Mouse (Mus musculus) spleen, postnatal 14 days (tissue): ENCODE measurements around the gene Rbm10.
A peak's percentile ranks its signal among the peaks of the same experiment; 100 is the strongest.

Source experiments
- DNase-seq, 2 experiments: peaks; one replicate each; pipeline ENCODE4 v3.0.0; 2021 to 2022; ENCODE audit warnings: low spot score in 2 of 2

The Rbm10 gene

DNA sequence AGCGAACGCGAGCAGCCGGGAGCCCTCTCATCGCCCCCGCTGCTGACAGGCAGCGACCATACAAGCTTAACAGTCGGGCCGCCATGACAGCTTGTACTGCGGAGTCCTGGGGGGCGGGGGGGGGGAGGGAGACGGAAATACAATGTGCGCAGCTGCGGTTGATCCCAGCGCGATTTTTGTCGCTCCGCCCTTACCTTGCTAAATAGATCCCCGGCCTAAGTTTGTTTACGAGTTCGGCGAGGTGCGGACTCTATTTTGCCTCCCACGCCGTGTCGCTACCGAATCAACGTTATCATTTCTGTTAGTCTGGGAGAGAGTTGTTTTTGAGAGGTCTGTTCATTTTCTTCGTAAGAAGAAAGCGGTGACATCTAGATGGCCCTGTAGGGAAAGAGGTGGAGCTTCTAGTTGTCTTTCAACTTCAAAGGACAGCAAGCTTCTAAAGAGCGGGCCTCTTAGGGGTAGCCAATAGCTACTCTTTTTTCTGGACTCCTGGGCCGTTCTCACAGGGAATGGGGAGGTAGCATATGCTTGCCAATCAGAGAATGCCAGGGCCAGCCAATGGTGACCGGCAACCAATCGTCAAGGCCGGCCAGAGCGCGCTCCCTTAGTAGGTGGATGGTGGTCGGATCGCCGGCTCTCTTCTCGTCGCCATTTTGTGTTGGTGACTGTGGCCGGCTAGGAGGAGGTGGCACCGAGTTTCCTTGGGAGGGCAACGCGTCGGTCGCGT is at the start of gene Rbm10, which contains the start of gene Ndufb11:
Gene Rbm10, plus strand, starts transcription at position 328 of the 727 bp plus-strand sequence.
Gene Ndufb11, minus strand, starts transcription at position 444 of the 727 bp plus-strand sequence.
- peak; percentile 64 to 66 for DNase-seq

DNA sequence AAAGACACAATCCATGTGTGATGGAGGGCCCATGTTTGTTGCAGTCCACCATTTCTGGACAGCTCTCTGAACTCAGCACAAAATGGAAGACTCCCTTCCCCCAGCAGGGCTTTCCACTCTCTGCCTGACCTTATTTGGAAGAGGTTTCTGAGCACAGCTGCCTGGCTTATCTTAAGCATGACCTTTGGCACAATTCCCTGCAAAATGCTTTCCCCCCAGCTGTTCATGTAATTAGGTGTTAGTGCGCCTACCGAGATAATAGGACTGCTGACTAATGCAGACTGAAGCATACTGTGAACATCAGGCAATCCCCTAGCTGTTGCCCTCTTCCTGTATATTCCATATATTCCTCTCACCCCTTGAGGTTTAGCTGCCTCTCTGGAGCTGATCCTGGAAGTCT is 46.3 kb upstream of the Rbm10 start:
- no peak for DNase-seq

DNA sequence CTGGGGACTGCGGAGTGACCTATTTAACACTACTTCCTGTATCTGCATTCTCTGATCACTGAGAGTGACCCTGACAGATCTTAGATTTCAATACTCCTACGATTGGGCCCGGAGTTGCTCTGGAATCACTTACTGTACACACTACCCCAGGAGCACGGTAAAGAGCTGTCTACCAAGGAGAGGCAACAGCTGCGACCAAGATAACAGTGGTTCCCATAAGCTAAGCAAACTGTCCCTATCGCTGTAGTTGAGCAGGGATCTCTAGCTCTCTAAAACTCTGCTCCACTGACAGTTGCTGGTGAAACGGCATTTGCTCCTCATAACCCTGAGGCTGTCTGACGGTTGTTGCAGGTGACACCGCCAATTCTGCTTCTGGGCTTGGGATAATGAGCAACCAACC is 44.6 kb upstream of the Rbm10 start:
- no peak for DNase-seq

DNA sequence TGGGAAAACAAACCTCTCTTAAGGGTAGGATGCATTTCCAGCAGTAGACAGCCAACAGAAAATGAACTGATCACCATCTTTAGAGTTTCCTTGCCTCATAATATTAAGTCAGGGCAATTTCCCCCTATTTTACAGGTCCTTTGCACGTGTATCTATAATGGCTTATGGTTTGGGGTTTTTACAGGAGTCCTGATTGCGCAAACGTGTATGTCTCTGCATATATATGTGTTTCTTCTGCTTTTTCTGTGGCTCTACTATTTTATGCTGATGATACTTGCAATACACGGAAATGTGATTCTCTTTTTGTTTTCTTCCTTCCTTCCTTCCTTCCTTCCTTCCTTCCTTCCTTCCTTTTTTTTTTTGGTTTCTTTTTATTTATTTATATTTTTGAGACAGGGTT is 43.4 kb upstream of the Rbm10 start:
- no peak for DNase-seq

DNA sequence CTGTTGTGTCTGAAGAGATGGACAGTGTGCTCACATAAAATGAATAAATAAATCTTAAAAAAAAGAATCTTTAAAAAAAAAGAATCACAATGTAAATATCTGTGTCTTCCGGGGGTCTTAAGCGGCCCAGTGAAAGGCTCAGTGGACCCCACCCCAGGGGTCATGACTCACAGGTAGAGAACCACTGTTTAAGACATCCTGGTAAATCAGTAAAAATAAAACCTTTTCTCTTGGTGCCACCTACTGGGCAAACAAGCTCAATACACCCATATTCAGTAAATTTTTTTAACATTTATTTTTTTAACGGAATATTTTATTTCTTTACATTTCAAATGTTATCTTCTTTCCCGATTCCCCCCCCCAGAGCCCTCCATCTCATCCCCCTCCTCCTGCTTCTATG is 29.3 kb upstream of the Rbm10 start:
- DNase-seq, result no peak

DNA sequence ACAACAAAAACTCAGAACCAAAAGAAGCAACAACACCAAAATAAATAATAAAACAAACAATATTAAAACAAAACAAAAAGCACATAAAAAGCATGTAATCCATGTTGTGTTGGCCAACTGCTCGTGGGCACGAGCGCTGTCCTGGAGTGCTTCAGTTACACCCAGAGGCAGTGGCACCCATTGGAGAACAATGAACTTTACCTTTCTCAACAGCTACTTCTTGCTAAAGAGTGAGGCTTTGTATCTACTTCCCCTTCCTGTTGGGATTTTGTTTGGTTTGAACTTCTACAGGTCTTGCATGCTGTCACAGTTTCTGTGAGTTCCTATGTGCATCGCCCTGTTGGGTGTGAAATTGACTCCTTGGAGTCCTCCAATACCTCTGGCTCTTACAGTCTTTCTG is 8.8 kb upstream of the Rbm10 start:
- no peak for DNase-seq

DNA sequence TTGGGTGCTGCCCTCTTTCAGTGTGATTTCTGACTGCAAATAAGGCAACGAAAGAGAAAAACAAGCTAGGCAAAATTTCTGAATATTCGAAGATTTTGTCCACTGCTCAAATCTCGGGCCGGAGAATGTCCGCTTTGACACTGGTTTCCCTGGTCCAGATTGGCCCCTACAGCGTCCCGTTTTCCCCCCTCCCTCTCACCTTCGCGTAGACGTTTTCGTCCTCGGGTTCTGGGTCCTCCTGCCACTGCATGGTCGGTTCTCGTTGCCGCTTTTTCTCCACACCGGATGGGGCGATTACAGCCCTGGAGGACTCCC is 485 bp upstream of the Rbm10 start:
- DNase-seq, result peak in 1 of 2 experiments; percentile 8

DNA sequence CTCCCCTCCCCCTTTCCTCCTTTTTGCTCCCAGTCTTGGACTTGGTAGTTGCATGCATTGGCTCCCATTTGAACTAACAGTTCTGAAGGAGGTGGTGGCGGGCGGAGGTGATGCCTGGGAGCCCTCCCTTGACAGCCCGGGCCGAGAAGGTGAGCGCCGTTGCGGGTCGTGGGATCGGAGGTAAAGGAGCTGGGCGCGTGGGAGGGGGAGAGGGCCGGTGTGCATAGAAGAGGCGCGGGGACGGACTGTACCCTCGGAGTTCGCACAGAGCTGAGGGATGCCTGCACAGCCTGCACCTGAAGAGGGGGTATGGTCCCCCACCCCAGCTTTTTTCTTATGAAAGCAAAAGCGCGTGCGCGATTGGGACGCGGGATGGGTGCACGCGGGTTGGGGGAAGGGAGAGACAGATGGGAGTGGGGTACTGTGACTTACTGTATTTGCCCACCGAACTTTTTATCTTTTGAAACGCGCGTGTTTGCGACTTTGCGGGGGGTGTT is 648 bp downstream of the Rbm10 start:
- peak in 1 of 2 experiments; percentile 9 for DNase-seq

DNA sequence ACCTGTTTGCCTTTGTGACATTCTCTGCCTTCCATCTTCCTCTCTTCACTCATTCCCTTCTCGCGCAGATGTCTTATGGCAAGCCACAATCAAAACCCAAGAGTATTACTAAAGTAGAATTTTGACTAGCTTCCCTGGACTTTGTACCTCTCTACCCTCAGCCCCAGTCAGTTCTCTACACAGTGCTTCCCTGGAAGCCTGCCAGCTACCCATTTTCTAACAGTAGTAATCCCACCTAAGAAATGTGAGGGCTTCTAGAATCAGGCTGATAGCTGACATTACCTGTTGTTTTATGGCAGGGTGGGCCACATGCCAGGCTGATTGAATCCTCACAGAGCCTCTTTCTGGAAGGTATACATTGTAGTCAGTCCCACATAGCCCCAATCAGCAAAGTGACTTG is 20.8 kb downstream of the Rbm10 start:
- DNase-seq, result no peak

DNA sequence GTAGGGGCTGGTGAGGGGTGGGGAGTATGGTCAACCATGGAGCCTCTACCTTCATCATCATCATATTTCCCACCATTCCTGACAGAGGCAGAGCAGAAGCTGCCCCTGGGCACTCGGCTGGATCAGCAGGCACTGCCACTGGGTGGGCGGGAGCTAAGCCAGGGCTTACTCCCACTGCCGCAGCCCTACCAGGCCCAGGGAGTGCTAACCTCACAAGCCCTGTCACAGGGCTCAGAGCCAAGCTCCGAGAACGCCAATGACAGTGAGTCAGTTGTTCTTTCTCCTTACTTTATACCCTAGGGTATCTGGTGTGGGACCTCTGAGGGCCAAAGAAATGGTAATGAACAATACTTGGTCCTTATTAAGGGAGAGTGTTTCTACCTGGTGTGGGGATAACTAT is 27.5 kb downstream of the Rbm10 start:
- no peak for DNase-seq

DNA sequence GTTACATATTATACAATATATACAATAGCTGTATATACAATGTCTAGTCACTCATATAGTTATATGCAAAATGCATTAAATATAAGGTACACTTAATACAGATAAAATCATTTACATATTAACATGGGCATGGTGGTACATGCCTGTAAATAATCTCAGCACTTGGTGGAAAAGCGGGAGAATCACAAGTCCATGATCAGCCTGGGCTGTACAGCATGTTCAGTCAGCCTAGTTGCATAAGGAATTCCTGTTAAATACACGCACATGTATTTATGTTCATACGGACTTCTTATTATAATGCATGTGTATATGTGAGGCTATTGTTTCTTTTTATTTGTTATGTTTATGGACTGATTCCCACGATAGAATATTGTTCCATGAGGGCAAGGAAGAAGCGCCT is 40.3 kb downstream of the Rbm10 start:
- no peak for DNase-seq

DNA sequence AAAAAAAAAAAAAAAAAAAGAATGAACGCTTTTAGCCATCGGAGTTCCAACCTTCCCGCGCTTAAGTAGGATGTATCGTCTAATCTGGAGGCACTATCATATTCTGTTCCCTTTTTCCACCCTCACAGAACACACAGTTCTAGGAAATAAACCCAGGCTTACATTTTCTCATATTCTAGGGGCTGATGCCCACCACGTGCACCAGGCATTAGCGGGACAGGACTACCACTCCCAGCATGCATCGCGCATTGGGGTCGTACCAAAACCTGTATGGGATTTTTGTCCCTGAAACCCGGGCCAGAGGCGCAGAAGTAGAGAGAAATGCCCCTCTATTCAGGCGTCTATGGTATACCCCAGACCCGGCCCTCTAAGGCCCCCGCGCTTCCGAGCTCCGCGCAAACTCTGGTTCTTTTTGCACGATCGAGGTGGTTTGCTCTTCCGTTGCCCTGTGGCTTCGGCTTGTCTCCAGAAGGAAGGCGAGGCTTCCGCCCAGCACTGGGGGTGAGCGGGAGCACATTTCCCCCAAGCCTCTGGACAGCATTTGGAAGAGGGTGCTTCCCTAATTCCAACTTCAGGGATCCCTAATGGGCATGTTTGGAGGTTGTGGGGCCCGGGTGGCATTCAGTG is 40.8 kb downstream of the Rbm10 start, which contains the start of gene Uba1:
Gene Uba1, plus strand, starts transcription at position 301 of the 627 bp plus-strand sequence.
- peak; percentile 38 to 55 for DNase-seq

DNA sequence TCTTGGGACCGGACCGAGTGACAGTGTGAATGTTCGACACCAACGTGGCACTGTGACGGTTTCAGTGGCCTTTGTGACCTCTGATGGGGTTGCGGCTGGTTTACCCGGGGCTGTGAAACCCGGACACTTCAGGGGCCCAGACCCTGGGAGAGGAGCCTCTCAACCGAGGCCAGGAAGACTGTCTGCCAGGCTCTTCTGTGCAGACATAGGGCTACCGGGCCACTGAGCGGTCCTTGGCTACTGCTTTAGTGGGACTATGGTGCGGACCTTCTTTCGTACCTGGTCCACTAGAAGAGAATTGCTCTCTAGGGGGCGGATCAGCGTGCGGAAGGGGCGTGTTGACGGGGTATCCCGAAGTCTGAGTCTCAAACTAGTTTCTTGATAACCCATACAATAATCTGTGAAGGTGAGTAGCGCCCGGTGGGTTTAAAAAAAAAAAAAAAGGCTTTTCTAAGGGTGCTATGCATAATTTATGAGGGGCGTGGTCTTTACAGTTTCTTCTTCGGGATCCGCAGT is 41.6 kb downstream of the Rbm10 start:
- no peak for DNase-seq

DNA sequence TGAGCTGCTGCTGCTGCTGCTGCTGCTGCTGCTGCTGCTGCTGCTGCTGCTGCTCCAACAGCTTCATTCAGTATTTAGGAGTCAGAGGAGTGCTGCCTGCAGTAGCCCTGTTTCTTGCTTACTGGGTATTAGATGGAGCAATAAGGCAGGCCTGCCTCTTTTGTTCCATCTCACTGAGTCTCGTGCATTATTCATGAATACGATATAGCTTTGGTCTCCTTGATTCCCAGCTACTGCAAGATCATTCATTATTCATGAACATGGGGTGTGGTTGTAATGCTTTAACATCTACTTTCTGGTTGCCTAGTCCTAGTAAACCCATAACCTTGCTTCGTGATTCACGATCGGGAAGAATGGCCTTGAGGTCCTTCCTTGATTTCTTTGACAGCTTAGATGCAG is 45.0 kb downstream of the Rbm10 start:
- no peak for DNase-seq

DNA sequence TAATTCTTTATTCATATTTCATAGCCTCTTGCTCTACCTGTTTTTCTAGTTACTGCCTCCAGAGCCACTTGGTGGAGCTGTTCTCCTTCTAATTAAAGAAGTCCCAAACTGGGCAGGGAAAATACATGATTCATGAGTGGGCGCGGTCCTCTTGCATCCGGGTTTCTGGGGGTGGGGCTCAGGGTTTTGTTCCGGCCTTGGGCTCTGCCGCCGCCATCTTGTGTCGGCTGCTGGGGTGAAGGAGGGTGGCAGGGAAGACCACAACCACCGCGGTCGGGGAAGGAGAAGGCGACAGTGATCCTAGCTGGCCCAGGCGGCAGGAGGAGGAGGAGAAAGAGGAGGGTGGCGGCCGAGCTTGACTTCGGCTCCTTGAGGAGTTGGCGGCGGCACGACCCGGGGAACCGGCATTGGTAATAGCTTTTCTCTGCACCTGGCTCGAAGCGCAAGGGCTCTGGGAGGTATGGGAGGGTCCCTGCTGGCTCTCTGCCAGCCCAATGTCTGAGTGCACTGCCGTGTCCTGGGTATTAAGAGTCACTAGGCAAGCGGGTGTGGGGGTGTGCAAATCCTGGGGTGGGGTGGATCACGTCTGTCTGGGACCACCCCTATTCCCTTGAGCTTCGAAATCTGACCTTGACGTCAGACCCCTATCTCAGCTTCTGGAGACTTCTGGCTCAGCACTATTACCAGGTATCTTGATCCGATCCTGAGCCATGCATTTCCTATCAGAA is 45.6 kb downstream of the Rbm10 start:
- peak; percentile 63 to 70 for DNase-seq

DNA sequence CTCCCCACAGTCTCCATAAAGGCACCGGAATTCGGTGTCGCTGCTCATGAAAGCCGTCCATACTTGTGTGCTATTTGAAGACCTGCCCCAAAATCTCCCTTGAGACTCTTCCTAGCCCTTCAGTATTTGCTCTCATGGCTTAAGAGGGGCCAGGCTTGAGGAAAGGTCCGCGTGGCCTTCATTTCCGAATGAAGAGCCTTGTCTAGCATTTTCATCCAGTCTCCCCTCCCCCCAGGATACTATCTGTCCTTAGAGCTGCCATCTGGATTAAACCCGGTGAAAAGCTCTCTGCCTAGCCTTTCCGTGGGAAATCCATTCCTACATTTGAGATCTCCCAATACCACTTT is 46.1 kb downstream of the Rbm10 start:
- DNase-seq, result no peak

DNA sequence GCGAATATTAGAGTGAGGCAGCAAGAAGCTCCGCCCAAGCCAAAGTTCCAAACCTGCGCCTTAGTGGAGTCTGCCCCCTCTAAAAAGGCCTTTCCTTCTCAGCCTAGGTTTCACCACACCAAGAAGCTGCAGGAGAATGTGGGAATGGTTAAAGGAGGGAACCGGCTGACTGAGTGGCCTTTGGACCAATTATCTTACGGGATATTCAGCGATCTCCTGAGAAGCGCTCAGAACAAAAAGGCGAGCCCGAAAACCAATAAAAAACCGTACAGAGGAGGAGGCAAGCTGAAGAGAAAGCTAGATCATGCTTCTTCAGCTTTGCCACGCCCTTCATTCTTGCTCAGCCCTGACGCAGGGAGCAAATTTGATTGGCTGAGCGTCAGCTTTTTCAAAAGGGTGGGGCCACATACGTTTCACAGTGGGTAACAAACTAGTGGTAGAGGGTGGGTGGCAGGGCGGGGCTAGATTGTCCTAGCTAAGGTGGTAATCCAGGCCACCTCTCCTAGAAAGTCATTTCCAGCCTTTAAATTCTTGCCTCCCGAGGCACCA is 70.3 kb downstream of the Rbm10 start, which contains the start of gene Cdk16:
Gene Cdk16, plus strand, starts transcription at position 436 of the 549 bp plus-strand sequence.
- DNase-seq, result peak; percentile 52 to 67

DNA sequence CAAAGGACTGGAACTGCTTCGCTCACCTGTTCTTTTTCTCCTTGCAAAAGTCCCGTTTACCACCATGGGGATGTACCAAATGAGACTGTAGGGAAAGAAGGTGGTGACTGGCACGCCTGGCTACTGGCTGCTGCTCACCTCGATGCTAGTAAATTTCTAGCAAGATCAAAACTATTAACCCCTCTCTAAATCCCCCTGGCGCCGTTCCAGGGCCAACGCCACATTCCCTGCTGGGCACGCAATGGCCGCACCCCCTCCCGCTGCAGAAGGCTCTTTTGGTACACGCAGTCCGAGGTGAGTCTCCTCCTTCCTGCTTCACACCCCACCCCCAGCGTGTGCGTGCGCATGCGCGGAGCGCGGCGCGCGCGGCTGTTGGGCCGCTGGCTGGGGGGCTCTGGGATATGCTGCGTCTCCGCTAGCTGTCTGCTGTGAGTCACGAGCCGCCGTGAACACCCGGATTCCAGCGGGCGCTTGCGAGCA is 70.8 kb downstream of the Rbm10 start:
- peak; percentile 63 to 68 for DNase-seq

DNA sequence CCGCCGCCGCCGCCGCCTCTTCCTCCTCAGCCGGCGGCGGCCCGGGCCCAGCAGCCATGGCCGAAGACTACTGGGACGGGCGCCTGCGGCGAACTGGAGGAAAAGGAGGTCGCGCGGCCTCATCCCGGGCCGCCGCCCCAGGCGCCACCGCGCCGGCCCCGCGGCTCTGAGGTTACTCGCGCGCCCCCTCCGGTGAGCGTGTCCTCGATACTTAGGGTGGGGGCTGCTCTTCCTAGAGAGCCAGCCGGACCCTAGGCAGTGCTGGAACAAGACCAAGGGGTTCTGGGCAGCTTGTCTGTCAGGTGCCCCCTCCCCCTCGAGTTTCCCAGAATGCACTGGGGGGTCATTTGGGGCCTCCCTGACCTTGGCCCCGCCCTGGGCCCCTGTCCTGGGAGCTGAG is 71.3 kb downstream of the Rbm10 start:
- peak; percentile 8 to 39 for DNase-seq

DNA sequence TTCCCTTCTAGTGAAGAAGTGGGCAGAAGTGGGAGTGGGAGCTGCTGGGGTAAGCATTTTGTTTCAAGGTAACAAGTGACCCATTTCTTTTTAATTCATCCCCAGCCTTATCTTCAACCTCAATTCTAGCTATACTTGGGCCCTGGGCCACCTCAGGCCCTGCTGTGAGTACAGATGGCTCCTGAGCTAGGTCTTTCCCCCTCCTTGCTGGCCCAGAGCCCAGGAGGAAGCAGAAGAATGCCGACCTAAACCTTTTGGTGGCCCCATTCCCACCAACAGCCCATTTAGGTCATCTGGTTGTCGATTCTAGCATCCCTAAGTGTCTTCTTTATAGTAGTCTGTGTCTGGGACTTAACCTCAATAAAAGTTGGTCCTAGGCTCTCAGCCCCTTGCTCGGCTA is 74.3 kb downstream of the Rbm10 start:
- DNase-seq, result no peak

DNA sequence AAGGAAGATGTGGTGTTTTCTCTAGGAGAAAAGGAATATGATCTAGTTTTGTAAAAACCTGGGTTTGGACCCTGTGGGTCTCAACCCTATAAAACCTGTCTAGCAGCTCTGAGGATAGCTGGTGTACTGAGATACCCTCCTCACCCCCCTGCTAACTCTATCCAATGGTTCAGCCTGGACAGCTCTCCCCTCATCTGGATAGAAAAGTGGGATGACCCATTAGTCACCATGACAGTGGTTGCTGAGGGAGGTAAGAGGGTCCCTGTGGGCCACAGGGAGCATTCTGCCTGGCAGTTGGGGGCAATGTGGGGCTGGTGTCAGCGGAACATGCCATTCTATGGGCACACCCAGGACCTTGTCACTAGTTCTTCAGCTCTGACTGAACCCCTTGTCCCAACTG is 75.3 kb downstream of the Rbm10 start:
- no peak for DNase-seq

DNA sequence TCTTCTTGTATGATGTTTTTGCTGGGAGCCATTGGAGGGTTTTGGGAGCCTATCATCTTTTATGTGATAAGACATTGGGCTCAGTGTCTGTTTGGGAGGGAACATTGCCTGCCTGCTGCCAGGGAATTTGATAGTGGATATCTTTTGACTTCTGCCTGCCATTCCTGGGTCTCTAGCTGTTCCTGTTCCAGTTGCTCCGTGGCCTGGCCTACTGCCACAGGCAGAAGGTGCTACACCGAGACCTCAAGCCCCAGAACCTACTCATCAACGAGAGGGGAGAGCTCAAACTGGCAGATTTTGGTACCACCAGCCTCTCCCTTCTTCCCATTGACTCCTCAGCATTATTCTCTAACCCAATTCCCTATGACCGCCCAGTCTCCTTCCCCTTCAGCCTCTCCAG is 78.5 kb downstream of the Rbm10 start:
- no peak for DNase-seq
